Comparison of ENCODE assay signal across 21 mouse cellular contexts in the genomic region with DNA sequence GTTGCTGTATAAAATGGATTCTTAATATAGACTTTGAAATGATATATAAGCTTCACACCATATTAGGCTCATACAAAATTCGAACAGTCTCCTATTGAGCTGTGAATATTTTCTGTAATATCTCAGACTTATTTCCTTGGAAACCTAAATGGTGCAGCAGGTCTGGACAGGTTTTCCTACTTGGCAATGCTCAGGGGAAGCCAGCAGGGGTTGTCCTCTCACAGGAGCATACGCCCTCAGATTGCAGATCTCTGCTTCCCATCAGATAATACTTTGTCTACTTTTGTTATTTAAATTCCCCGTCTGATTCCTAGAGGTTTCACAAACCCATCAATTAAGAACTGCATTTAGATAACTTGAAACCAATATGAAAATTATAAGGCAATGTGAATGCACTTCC.
DNase-seq lines count a peak whose midpoint lies in the region; ATAC-seq lines count a peak whose summit lies in the region.
"Had no signal": no experiment of that assay in that cellular context is flagged by ENCODE, and none has a peak within 500 bp of the region (broad histone marks: within the 10 kb centered on the region; RNA-seq: fewer than 3 reads in every experiment).

No protein-coding gene starts in this region.

- H3K4me3 ChIP-seq in hindbrain, embryonic 14.5 days (replicated peaks; ENCODE audit: low read length) = no peak overlapping the region
- H3K4me3 ChIP-seq in hindbrain, embryonic 16.5 days (ENCODE audit: low read length) = no peak overlapping the region
- H3K4me3 ChIP-seq: embryonic facial prominence, embryonic 15.5 days; erythroblast, embryonic 14.5 days; forebrain, embryonic 10.5 days; gastrocnemius, adult 2 months; heart, embryonic 13.5 days had no signal

- no peaks in the 10 kb centered on the region for H3K9me3 ChIP-seq in hindbrain, embryonic 14.5 days (ENCODE audit: control insufficient read depth, low read length)
- H3K9me3 ChIP-seq in hindbrain, embryonic 16.5 days (ENCODE audit: control insufficient read depth, low read length) = no peaks in the 10 kb centered on the region
- H3K9me3 ChIP-seq: embryonic facial prominence, embryonic 15.5 days; forebrain, embryonic 10.5 days; heart, embryonic 13.5 days had no signal

- no peak overlapping the region for H3K9ac ChIP-seq in hindbrain, embryonic 14.5 days
- no peak overlapping the region for H3K9ac ChIP-seq in hindbrain, embryonic 16.5 days (ENCODE audit: low read depth, low read length)
- H3K9ac ChIP-seq: embryonic facial prominence, embryonic 15.5 days; heart, embryonic 13.5 days had no signal

- H3K4me1 ChIP-seq in hindbrain, embryonic 14.5 days (replicated peaks; ENCODE audit: control insufficient read depth, insufficient read depth, low read length) = no peaks in the 10 kb centered on the region
- no peaks in the 10 kb centered on the region for H3K4me1 ChIP-seq in hindbrain, embryonic 16.5 days (ENCODE audit: control insufficient read depth, insufficient read depth, low read depth, low read length)
- H3K4me1 ChIP-seq: embryonic facial prominence, embryonic 15.5 days; forebrain, embryonic 10.5 days; heart, embryonic 13.5 days had no signal

- WGBS in hindbrain, embryonic 14.5 days = 70% methylated on average over 3 of the region's 3 CpGs
- 71% methylated on average over 3 of the region's 3 CpGs for WGBS in hindbrain, embryonic 16.5 days

- no peaks in the 10 kb centered on the region for H3K27me3 ChIP-seq in hindbrain, embryonic 14.5 days (ENCODE audit: control insufficient read depth, insufficient read depth, low read length)
- no peaks in the 10 kb centered on the region for H3K27me3 ChIP-seq in hindbrain, embryonic 16.5 days (replicated peaks; ENCODE audit: control insufficient read depth, insufficient read depth, low read length)
- H3K27me3 ChIP-seq: embryonic facial prominence, embryonic 15.5 days; heart, embryonic 13.5 days had no signal

- no peak overlapping the region for H3K4me2 ChIP-seq in hindbrain, embryonic 14.5 days (replicated peaks)
- no peak overlapping the region for H3K4me2 ChIP-seq in hindbrain, embryonic 16.5 days (ENCODE audit: low read length)
- H3K4me2 ChIP-seq: embryonic facial prominence, embryonic 15.5 days; heart, embryonic 13.5 days had no signal

- DNase-seq in hindbrain, embryonic 14.5 days (ENCODE audit: low spot score) = no peak
- DNase-seq in cerebellum, adult 11-12 months = peak; percentile 6
- DNase-seq in cerebellum, adult 9-10 months = peak; percentile 6
- DNase-seq in cerebellum, postnatal 25 days = peak; percentile 68 to 78
- no peak for DNase-seq in urinary bladder, postnatal 10 days (ENCODE audit: low spot score)
- DNase-seq in kidney, postnatal 10 days = no peak
- no peak for DNase-seq in thymus, postnatal 14 days
- DNase-seq: adrenal gland, adult 2 months; adrenal gland, postnatal 36 days; gastrocnemius, adult 2 months; gastrocnemius, postnatal 25 days; heart, adult 11 months; heart, postnatal 36 days; kidney, adult 11 months had no signal

- H3K27ac ChIP-seq in hindbrain, embryonic 14.5 days = no peak overlapping the region
- H3K27ac ChIP-seq in hindbrain, embryonic 16.5 days (ENCODE audit: low read depth, low read length) = no peak overlapping the region
- H3K27ac ChIP-seq: embryonic facial prominence, embryonic 15.5 days; forebrain, embryonic 10.5 days; gastrocnemius, adult 2 months; heart, embryonic 13.5 days; hindbrain, postnatal 0 days had no signal

- ATAC-seq in hindbrain, embryonic 14.5 days (ENCODE audit: low FRiP score) = 0 out of 2 replicates have a peak, but pooled peaks have one; percentile 14
- ATAC-seq in hindbrain, embryonic 16.5 days = no peak
- ATAC-seq: forebrain, embryonic 14.5 days; hindbrain, postnatal 0 days had no signal

- H3K36me3 ChIP-seq in hindbrain, embryonic 14.5 days (replicated peaks; ENCODE audit: control insufficient read depth, insufficient read depth) = no peaks in the 10 kb centered on the region
- H3K36me3 ChIP-seq in hindbrain, embryonic 16.5 days (ENCODE audit: control insufficient read depth, insufficient read depth, low read length) = no peaks in the 10 kb centered on the region
- H3K36me3 ChIP-seq: embryonic facial prominence, embryonic 15.5 days; forebrain, embryonic 10.5 days; heart, embryonic 13.5 days had no signal

Comparison
In these comparisons a context has a peak if more than half of its experiments do, and no peak if none do; other contexts are left out.
1. DNase-seq: peak in cerebellum, adult 11-12 months (single experiment), cerebellum, adult 9-10 months (single experiment) and cerebellum, postnatal 25 days (2 of 2); none in hindbrain, embryonic 14.5 days (single experiment), urinary bladder, postnatal 10 days (single experiment), kidney, postnatal 10 days (single experiment) and thymus, postnatal 14 days (single experiment).